Mouse (Mus musculus) ES-E14 (cell line): ENCODE results near the gene Cited2. TPM values are rescaled to one million over a fixed set of nuclear protein-coding genes. Genes with fewer than 3 reads are reported as not detected.

Experiments
- DNase-seq: peaks from one replicate; pipeline ENCODE4 v3.0.0-alpha.2; 2013; ENCODE audit warnings: low read depth, low spot score
- H3K27ac ChIP-seq: 2 replicates; pipeline ENCODE4 v1.5.1; 2012; ENCODE audit warnings: low read depth, mild to moderate bottlenecking, low read length, moderate library complexity, mixed read lengths; ENCODE audit not compliant: poor library complexity, insufficient read depth, severe bottlenecking
- H3K36me3 ChIP-seq: 2 replicates; pipeline ENCODE4 v1.6.1; 2012; ENCODE audit warnings: mild to moderate bottlenecking, low read length, moderate library complexity, mixed read lengths; ENCODE audit not compliant: control insufficient read depth, poor library complexity, insufficient read depth, severe bottlenecking
- H3K4me1 ChIP-seq, 2 experiments: fragments of 150-350 bp in 1 of 2; sonication (generic) in 1 of 2; 2 replicates each; pipeline ENCODE4 v1.6.1; 2012; ENCODE audit warnings: low read length in 2 of 2, mild to moderate bottlenecking in 1 of 2, mixed read lengths in 1 of 2; ENCODE audit not compliant: control insufficient read depth in 2 of 2, insufficient read depth in 2 of 2, poor library complexity in 1 of 2
- H3K4me3 ChIP-seq, 2 experiments: fragments of 150-350 bp in 1 of 2; sonication (generic) in 1 of 2; 2 replicates each; pipeline ENCODE4 v1.5.1; 2012; ENCODE audit warnings: low read length in 2 of 2, low read depth in 1 of 2, mild to moderate bottlenecking in 1 of 2, mixed read lengths in 1 of 2; ENCODE audit not compliant: insufficient read depth in 1 of 2, poor library complexity in 1 of 2, severe bottlenecking in 1 of 2
- H3K9ac ChIP-seq: 2 replicates; pipeline ENCODE4 v1.6.1; 2012; ENCODE audit warnings: low read depth, mild to moderate bottlenecking, low read length, mixed read lengths; ENCODE audit not compliant: poor library complexity, insufficient read depth, severe bottlenecking
- H3K9me3 ChIP-seq: fragments of 150-350 bp; sonication (generic); 2 replicates; pipeline ENCODE4 v1.6.1; 2012; ENCODE audit warnings: low read depth, mild to moderate bottlenecking, low read length; ENCODE audit not compliant: control insufficient read depth, insufficient read depth
- CHD2 ChIP-seq: IDR thresholded peaks from 2 replicates; pipeline ENCODE4 v1.6.1; 2014; ENCODE audit warnings: mild to moderate bottlenecking, low read depth, low read length, inconsistent platforms
- HCFC1 ChIP-seq: IDR thresholded peaks from 2 replicates; pipeline ENCODE4 v1.6.1; 2012; ENCODE audit warnings: low read length, inconsistent platforms, borderline replicate concordance; ENCODE audit not compliant: insufficient read depth
- MAFK ChIP-seq: IDR thresholded peaks from 2 replicates; pipeline ENCODE4 v1.6.1; 2014; ENCODE audit warnings: mild to moderate bottlenecking, low read depth, low read length, inconsistent platforms; ENCODE audit not compliant: insufficient read depth
- ZC3H11A ChIP-seq: IDR thresholded peaks from 2 replicates; pipeline ENCODE4 v1.6.1; 2012; ENCODE audit warnings: low read depth, mild to moderate bottlenecking, inconsistent platforms, low read length, borderline replicate concordance
- ZNF384 ChIP-seq: IDR thresholded peaks from 2 replicates; pipeline ENCODE4 v1.6.1; 2012; ENCODE audit warnings: low read depth, low read length, inconsistent platforms
- in situ Hi-C, 2 experiments: fragments of 600-800 bp; cut with MboI; formaldehyde crosslinking; loops; one replicate each; pipeline ENCODE4 v1.15.1; 2025; ENCODE audit warnings: low sequenced_read_pairs in 2 of 2, inconsistent platforms in 1 of 2; ENCODE audit not compliant: unreplicated experiment in 2 of 2
- total RNA-seq: library from RNA; depleted of rRNA; stranded (reverse); fragments of 300-350 nt; gene quantifications from 2 replicates; pipeline ENCODE4 v1.2.3, GENCODE M21; 2012

The Cited2 gene
- total RNA-seq, 1 experiment: 30.0 TPM

DNA sequence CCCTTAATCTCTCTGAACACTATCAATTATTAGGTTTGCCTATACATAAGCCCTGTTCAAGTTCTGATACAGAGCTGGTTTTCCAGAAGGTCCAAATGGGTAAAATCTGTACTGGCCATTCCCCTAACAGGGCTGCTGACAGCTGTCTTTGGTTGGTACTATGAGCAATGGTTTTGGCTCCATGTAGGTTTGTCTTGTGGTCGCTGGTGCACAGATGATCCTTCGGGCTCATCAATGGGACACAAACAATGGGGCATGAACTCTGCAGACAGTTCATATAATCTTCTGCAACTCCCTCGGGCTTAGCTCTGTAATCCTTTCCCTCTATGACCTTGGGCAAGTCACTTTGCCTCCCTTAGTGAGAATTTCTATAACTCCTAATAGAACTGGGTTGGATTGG is 12.3 kb upstream of the Cited2 start:
- no peak for DNase-seq
- TF ChIP-seq MAFK: no peak
- TF ChIP-seq ZC3H11A: no peak
- TF ChIP-seq CHD2: no peak
- no peak for TF ChIP-seq ZNF384
- no peak for TF ChIP-seq HCFC1
- no peaks in the 10 kb centered on the region for H3K36me3 ChIP-seq
- no peak overlapping the region for H3K27ac ChIP-seq
- in situ Hi-C loops: no loop called here
- H3K4me1 ChIP-seq: no peaks in the 10 kb centered on the region
- H3K9ac ChIP-seq: no peak overlapping the region
- H3K4me3 ChIP-seq: no peak overlapping the region
- no peaks in the 10 kb centered on the region for H3K9me3 ChIP-seq

DNA sequence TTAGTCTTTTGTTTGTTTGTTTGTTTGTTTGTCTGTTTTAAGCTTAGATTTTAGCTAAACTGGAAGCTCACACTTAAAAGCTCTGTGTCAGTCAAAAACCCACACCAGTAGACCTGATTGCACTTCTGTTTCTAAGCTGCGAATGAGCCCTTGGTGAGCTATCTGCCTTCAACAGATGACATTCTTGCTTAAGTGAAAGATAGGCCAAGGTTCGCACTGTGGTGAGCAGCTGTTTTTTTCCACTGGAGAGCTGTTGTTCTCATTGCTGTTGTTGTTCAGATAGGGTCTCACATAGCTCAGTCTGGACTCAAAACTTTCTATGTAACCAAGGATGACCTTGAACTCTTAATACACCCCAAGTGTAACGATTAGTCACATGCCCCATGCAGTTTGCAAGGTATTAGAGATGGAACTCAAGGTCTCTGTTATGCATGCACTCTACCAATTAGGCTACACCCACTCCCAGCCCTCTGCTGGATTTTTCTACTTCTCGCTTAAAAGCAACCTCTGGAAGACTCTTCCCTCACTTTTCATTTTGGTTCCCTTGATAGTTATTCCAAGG is 3.9 kb upstream of the Cited2 start:
- TF ChIP-seq MAFK: no peak
- TF ChIP-seq CHD2: no peak
- no peak for TF ChIP-seq HCFC1
- TF ChIP-seq ZNF384: no peak
- TF ChIP-seq ZC3H11A: no peak
- H3K27ac ChIP-seq: no peak overlapping the region
- no peak overlapping the region for H3K9ac ChIP-seq
- no peaks in the 10 kb centered on the region; the same call in 1 of the 2 replicates for H3K36me3 ChIP-seq
- no peak for DNase-seq
- no peak overlapping the region for H3K4me3 ChIP-seq
- H3K9me3 ChIP-seq: no peaks in the 10 kb centered on the region
- no peaks in the 10 kb centered on the region for H3K4me1 ChIP-seq
- in situ Hi-C loops: no loop called here

DNA sequence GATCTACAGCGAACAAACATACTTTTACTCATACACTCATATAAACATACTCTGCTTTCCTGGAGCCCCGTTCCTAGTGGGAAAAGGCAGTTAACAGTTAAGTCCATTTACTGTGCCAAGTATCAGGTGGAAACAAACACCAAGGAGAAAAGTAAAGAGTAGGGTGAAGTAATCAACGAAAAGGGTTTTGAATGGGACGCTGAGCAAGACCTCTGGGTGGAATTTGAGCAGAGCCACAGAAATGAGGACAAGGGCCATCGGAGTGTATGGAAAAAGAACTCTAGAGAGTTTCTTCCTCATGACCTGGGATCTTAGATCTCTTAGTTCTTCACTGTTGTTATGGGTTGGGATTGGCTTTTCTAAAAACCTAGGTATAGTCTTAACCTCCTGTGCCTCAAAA is 3.4 kb upstream of the Cited2 start:
- H3K9ac ChIP-seq: no peak overlapping the region
- peaks cover 5% of the 10 kb centered on the region; the same call in 1 of the 2 replicates for H3K36me3 ChIP-seq
- DNase-seq: no peak
- no peaks in the 10 kb centered on the region for H3K9me3 ChIP-seq
- no peak overlapping the region for H3K27ac ChIP-seq
- no peak overlapping the region for H3K4me3 ChIP-seq
- H3K4me1 ChIP-seq: no peaks in the 10 kb centered on the region
- no peak for TF ChIP-seq ZNF384
- no peak for TF ChIP-seq ZC3H11A
- TF ChIP-seq MAFK: no peak
- no peak for TF ChIP-seq HCFC1
- no peak for TF ChIP-seq CHD2
- in situ Hi-C loops: no loop called here

DNA sequence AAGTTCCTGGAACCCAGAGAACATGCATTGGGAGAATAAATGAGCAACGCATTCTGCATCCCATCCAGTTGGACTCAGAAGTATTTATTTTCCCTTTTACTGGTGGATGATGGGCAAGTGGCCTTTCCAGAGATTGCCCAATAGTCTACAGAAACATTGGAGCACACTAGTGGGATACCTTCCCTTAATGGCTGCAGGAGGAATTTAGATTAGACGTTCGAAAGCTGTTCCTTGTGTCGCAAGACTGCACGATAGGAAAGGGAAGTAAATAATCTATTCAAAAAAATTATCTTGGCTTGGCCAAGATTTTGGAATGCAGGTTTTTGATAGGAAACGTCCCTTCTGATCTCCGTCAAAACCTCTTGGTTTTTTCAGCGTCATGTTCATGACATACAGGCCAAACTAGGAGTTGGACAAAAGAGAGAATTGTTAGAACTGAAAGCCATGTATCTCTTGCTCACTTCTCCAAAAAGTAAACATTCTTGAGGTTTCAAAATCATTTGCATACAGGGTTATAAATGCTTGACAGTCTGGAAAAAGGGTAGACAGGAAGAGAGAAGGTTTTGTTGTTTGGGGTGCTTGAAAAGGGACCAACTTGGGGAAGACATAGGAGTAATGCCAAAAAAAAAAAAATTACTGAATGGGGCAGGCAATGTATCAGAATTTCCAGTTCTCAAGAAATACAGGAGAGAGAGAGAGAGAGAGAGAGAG is 2.0 kb upstream of the Cited2 start:
- TF ChIP-seq MAFK (no peak), ZC3H11A (no peak), HCFC1 (no peak), ZNF384 (no peak), CHD2 (no peak)
- no peak overlapping the region for H3K4me3 ChIP-seq
- H3K27ac ChIP-seq: no peak overlapping the region
- H3K9me3 ChIP-seq: no peaks in the 10 kb centered on the region
- no peak overlapping the region for H3K9ac ChIP-seq
- in situ Hi-C loops: no loop called here
- H3K36me3 ChIP-seq: peaks cover 5% of the 10 kb centered on the region; the same call in 1 of the 2 replicates
- H3K4me1 ChIP-seq: no peaks in the 10 kb centered on the region
- DNase-seq: no peak
